Mouse (Mus musculus) left cerebral cortex, postnatal 10 days (tissue): ENCODE measurements around the gene Sox15. TPM values are rescaled to one million over a fixed set of nuclear protein-coding genes. Genes with fewer than 3 reads are reported as not detected.
"Not testable (repeated sequence)": the region's sequence is repeated elsewhere in the genome, so short reads cannot be mapped to it uniquely, and the experiment has no call there.

Source experiments
- DNase-seq, 2 experiments: peaks; one replicate each; pipeline ENCODE4 v3.0.0; 2021 to 2022; ENCODE audit warnings: low spot score in 2 of 2, mixed read lengths in 1 of 2; ENCODE audit errors: extremely low spot score in 1 of 2
- intact Hi-C: fragments of 180-260 bp; cut with DNase I; formaldehyde crosslinking; loops from one replicate; pipeline ENCODE4 v1.15.1; 2025
- total RNA-seq, 2 experiments: library from RNA; stranded (reverse); gene quantifications; 2 replicates each; pipeline ENCODE4 v1.2.3; 2021

Sox15 gene
- not detected for total RNA-seq

DNA sequence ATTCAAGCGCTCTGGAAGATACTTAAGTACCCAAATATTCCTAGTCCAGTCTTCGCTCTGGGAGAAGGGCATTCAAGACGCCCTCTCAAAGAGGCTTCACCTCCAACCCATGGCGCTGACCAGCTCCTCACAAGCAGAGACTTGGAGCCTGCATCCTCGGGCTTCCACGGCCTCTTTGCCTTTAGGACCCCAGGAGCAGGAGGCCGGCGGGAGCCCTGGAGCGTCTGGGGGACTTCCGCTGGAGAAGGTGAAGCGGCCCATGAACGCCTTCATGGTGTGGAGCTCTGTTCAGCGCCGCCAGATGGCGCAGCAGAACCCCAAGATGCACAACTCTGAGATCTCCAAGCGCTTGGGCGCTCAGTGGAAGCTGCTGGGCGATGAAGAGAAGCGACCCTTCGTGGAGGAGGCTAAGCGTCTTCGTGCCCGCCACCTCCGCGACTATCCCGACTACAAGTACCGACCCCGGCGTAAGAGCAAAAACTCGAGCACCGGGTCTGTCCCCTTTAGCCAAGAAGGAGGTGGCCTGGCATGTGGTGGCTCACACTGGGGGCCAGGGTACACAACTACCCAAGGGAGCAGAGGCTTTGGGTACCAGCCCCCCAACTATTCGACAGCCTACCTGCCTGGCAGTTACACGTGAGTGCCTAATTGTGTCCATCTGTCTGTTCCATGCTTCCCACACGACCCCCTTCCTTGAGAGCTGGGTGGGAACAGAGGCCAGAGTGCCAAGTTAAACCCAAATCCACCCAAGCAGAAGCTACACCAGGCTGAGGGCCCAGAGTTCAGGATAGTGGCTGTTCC, at the start of gene Sox15:
Sox15 (plus strand) TSS at position 51 of the 801 bp plus-strand sequence.
- intact Hi-C loops, result no loop called here
- peak; percentile 70 to 83 for DNase-seq

DNA sequence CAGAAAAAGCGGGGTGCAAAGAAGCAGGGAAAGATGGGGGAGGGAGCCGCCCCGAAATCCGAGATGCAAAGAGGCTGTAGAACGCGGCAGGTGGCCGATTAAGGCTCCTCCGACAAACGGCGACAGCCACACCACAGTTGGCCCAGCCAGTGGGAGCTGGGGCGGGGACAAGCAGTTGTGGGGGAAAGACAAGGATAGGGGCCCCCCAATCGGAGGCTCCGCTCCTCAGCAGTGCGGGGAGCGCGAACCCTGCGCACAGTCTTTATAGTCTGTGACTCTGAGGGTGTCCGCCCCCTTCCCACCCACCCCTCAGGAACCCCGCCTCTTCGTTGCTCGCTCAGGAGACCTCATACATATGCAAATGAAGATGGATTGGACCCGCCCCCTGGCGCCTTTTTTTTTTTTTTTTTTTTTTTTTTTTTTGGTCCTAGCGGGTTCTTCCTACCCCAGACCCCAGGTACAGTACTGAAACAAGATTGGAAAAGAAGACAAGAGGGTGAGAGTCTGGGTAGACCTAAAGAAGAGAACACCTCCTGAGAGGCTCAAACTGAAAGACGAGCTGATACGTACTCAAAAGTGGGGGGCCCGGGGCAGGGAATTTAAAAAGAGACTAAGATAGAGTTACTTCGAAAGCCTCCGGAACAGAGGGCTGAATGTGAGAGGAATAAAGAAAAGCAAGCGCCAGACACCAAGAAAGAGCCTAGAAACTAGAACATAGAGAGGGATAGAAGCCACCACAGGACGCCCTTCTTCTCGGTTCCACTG, 49.2 kb upstream of the Sox15 start, which contains the start of gene Atp1b2:
Atp1b2 (minus strand) TSS at position 217 of the 765 bp plus-strand sequence.
- peak; percentile 81 to 91 for DNase-seq

DNA sequence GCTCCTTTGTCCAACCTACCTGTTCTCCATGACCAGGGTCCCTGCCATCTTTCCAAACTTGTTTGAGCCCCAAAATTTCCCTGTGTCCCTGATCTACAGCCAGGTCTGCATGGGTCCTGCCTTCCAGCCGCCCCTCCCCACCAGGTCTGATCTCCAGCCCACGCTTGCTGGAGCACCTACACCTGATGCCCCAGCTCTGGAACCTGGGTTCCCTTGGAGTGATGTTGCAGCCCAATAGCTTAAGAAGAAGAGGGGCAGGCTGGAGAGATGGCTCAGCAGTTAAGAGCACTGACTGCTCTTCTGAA, 48.7 kb upstream of the Sox15 start:
- intact Hi-C loops, result no loop called here

More for the DNA sequence above, 49.2 kb upstream of the Sox15 start, which contains the start of gene Atp1b2:
- intact Hi-C loops, result no loop called here

DNA sequence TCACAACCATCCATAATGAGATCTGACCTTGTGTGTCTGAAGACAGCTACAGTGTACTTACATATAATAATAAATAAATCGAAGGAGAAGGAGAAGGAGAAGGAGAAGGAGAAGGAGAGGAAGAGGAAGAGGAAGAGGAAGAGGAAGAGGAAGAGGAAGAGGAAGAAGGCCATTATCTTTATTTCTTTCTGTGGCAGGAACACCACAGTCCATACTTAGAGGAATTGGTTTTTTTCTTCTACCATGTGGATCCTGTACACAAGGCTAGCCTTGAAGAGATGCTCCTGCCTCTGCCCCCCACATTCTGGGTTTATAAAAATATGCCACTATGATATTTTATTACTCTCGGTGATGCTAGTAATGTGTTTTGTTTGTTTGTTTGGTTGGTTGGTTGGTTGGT, 48.3 kb upstream of the Sox15 start:
- DNase-seq, result no peak
- intact Hi-C loops, result no loop called here

More for the DNA sequence above, 48.7 kb upstream of the Sox15 start:
- DNase-seq, result no peak

DNA sequence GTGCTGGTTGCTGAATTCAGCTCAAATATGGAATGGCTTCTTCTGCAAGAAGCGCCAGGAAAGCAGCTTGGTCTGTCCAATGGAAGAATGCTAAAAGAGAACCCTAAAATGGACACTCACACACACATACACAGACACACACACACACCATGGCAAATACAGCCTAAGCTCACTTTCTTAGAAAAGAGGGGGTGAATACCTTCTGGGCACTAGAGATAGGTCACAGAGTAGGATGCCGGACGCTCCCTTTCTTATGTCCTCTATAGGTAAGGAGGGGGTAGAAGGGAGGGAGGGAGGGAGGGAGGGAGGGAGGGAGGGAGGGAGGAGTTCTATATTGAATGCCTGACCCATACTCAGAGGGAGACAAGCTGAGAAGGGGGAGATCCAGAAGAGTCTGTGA, 46.6 kb upstream of the Sox15 start:
- DNase-seq, result no peak
- intact Hi-C loops, result no loop called here

DNA sequence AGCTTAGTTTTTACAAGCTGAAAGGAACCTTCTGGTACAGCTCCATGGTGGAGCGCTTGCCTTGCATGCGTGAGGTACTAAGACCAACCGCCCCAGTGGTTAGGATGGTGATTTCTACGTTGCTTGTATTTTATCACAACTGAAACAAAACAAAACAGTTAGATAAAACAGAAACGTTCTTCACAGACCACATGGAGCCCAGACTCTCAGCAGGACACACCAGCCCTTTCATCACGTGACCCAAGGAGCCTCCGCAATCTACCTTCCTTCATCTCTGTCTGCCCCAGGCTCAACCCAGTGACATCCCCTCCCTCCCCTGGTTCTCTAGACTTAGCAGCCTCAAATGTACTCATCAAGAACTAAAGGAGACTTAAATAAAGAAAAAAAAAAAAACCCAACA, 45.7 kb upstream of the Sox15 start:
- DNase-seq, result no peak
- intact Hi-C loops, result no loop called here

DNA sequence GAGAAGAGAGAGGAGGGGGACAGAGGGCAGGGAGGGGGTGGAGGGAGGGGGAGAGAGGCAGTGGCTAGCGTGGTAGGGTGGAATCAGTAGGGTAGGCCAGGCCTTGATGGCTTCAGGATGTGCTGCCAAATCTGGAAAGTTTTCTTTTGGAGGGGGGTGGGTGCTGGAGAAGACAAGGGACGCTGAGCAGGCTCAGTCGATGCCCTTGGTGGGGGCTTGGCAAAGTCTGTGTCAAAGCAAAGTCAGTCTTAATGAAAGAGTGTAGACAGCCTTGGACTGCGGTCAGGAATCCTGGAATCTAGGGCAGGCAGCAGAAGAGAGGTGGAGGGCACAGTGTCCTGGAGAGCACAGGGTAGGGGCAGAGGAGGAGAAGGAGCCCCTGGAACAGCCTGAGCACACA, 44.2 kb upstream of the Sox15 start:
- DNase-seq, result no peak
- intact Hi-C loops, result no loop called here

DNA sequence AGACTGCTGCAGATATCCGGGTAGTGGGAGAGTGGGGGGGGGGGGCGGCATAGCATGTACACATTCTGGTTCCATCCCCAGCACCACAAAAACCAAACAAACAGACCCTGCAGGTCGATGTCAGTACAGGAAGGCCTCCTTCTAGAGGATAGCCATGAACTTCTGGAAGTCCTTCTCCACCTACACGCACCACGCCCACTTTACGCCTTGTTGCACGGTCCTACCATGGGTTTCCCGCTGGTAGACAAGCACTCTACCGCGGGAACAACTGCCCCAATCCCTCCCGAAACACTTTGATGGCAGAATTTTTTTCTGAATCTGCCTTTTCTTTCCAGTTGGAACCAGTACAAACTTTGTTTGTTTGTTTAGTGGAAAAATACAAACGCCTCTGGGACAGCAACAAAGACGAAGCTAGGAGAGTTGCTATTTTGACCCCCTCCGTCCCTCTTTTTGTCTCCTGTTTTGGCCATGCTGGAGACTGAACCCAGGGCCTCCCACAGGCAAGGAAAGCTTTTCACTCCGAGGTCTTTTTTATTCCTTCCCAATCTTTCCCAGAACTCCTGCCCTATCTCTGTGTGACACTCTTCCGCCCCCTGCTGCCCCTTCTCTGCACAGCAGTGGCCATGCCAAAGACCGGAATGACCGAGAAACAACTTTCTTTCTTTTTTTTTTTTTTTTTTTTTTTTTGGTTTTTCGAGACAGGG, 41.4 kb upstream of the Sox15 start:
- peak in 1 of 2 experiments; percentile 87 for DNase-seq
- intact Hi-C loops, result no loop called here

DNA sequence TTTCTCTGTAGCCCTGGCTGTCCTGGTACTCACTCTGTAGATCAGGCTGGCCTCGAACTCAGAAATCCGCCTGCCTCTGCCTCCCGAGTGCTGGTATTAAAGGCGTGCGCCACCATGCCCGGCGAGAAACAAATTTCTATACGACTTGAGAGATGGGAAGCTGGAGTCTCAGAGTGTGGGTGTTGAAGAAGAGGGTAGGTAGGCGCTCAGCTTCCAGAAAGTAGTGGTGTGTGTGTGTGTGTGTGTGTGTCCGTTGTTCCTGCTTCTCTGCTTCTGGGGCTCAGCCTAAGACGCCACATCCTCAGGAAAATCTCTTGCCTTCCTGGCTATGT, 40.9 kb upstream of the Sox15 start:
- intact Hi-C loops, DNase-seq: not testable (repeated sequence)

DNA sequence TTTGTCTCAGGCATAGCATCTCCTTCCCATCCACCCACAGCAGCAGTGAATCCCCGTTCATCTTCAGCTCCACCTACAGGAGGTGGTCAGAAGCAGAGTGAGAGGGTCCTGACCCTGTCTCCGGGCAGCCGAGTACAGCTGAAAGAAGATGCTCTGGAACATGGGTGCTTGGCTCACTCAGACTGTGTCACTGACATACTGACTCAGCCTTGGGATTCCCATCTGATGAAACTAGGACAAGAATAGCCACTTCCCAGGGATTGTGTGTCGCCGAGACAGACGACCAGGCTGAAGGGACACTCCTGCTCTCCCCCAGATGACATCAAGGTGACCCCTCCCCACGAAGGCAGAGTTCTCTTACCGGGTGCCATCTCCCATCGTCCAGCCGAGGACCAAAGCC, 38.3 kb upstream of the Sox15 start:
- intact Hi-C loops, result loop anchor here (5.0 kb wide), 1 partner anchor 39 kb away; no protein-coding TSS in a partner anchor
- no peak for DNase-seq

DNA sequence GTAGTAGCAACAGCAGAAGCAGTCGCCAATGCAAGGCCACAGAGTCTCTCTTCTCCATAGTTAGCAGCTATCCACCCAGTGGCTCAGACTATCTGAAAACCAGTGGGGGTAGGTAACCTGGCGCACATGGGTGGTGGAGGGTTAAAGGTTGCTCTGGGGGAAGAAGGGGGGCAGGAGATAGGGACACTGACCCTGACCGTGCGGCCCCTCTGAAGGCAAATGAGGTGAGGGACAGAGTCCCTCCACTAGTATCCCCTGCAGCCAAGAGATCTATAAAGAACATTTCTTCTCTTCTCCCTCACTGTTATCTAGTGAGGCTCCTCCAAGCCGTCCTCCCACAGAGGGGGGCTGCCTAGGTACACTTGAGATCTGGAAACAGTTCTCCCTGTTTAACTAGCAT, 37.3 kb upstream of the Sox15 start, which contains the start of gene Shbg:
Shbg (minus strand) TSS at position 101 of the 400 bp plus-strand sequence.
- no peak for DNase-seq
- intact Hi-C loops, result loop anchor here (5.0 kb wide), 1 partner anchor 41 kb away; no protein-coding TSS in a partner anchor

DNA sequence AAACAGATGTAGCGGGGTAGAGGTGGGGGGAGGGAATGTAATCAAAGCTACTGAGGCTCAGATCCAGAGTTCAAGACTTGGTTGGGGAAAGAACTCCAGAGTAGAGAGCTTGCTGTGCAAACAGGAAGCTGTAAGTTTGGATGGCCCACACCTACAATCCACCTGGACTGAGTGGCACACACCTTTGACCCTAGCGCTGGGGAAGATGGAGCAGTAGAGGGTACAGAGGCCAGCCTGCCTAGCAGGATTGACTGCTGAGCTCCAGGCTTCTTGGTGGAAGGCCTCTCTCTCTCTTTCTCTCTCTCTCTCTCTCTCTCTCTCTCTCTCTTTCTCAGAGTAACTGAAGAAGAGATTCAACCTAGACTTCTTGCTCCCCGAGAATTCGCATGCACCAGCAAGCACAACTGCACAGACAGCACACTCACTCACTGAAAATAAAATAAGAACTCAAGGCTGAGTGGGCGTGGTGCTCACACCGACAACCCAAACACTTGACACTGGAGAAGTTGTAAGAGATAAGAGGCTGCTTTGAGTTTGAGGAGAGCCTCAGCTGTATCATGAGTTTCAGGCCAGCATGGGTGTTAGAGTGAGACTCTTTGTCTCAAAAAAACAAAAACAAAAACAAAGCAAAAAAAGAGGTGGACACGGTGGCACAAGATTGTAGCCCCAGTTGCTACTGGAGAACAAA, 34.6 kb upstream of the Sox15 start:
- DNase-seq, result no peak
- intact Hi-C loops, result no loop called here

DNA sequence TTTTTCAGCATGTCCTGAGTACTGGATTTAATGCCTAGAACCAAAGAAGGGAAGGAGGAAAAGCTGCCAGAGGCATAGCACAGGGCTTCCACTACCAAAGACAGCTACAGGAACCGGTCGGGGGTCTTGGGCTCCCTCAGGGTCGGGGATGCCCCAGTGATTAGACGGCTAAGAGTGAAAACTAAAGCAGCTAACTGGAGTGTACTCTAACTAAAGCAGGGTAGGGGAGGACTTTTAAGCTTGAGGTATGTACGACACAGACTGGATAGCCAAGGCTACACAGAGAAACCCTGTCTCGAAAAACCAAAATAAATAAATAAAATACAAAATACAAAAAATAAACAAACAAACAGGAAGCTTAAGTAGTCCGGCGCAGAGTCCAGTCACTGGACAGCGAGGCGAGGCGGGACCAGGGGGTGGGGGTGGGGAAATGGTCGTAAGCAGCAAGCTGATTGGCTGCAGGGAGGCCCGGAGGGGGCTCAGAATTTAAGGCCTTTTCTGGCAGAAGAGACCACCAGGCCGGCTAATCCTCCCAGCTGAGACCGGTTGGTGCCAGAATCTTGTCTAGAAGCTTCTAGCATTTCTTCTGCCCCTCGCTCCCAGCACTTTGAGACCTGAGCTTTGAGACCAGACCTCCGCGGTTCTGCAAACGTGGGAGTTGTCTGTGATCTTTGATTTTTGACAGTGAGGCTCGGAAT, 33.4 kb upstream of the Sox15 start, which contains the start of gene Sat2:
Sat2 (plus strand) TSS at position 454 of the 698 bp plus-strand sequence.
- intact Hi-C loops, result no loop called here
- peak in 1 of 2 experiments; percentile 71 for DNase-seq

DNA sequence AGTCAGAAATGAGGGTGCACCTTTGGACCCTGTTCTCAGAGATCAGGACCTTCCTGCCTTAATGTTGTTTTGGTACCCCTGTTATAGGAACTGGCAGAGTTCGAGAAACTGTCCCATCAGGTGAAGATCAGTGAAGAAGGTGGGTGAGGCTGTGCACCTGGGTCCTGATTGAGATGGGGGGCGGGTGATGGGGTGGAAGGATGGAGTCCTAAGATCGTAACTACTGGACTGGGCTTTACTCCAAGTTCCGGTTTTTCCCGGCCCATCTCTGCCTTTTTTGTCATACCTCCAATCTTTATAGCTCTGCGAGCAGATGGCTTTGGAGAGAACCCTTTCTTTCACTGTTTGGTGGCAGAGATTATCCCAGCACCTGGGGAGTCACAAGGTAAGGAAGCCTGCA, 32.7 kb upstream of the Sox15 start:
- DNase-seq, result no peak
- intact Hi-C loops, result no loop called here

DNA sequence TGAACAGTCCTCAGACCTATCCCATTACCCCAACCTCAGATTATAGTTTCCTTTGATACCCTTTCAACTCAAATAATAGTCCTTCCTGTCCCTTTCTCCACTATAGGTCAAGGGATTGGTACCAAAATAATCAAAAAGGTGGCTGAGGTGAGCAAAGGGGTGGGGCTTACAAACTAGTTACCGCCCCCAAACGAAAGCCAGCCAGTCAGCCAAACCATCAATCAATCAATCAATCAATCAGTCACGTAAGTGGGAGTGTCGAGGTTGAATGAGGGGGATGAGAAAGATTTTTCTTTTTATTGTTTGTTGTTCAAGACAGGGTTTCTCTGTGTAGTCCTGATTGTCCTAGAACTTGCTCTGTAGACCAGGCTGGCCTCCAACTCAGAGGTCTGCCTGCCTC, 32.1 kb upstream of the Sox15 start:
- DNase-seq, result no peak
- intact Hi-C loops, result no loop called here

DNA sequence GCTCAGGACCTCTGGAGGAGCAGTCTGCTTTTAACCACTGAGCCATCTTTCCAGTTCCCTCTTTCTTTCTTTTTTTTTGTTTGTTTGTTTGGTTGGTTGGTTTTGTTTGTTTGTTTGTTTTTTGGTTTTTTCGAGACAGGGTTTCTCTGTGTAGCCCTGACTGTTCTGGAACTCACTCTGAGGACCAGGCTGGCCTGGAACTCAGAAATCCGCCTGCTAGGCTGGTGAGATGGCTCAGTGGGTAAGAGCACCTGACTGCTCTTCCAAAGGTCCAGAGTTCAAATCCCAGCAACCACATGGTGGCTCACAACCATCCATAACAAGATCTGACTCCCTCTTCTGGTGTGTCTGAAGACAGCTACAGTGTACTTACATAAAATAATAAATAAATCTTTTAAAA, 30.8 kb upstream of the Sox15 start:
- DNase-seq, intact Hi-C loops: not testable (repeated sequence)

DNA sequence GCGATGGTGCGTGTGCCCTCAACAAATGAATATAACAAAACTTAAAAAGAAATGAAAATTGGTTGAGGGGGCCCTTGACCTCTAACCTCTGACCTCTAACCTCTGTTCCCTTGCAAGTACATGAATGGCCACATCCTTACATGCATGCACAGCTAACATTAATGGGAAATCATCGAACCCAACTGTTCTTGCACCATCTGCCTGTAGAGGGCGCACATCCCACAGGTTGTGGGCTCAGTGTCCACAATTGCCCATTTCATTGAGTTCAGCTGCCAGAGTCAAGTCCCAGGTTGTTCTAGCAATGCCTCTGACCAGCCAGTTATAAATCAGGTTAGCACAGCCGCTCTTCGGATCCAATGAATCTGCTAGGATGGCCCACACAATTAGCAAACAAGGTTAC, 26.8 kb upstream of the Sox15 start:
- intact Hi-C loops, result no loop called here
- peak in 1 of 2 experiments; percentile 70 for DNase-seq

DNA sequence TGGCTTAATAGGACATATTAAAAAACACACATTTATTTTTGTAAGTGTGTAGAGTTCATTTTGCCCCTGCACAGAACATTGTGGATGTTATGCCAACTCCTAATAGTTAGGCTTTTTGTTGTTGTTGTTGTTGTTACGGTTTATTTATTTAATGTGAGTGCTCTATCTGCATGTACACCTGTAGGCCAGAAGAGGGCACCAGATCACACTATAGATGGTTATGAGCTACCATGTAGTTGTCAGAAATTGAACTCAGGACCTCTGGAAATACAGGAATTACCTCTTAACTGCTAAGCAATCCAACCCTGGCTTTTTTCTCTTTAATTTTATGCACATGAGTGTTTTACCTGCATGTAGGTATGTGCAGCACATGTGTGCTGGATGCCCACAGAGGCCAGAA, 25.3 kb upstream of the Sox15 start:
- intact Hi-C loops, result no loop called here
- DNase-seq, result no peak
